Comparison of ENCODE assay signal across 14 mouse cellular contexts in genomic region chr11:70621972-70622814, GRCm38 (mm10). TPM values are rescaled to one million over a fixed set of nuclear protein-coding genes. Genes with fewer than 3 reads are reported as not detected.
A peak's percentile ranks its signal among the peaks of the same experiment; 100 is the strongest.
DNase-seq lines count a peak whose midpoint lies in the region; ATAC-seq and TF ChIP-seq lines count a peak whose summit lies in the region.
"Had no signal": no experiment of that assay in that cellular context is flagged by ENCODE, and none has a peak within 500 bp of the region (broad histone marks: within the 10 kb centered on the region; RNA-seq: fewer than 3 reads in every experiment).

No protein-coding gene starts in this region.

- no peak overlapping the region for H3K9ac ChIP-seq in kidney, embryonic 15.5 days

- H3K36me3 ChIP-seq in kidney, embryonic 15.5 days, result no peaks in the 10 kb centered on the region
- H3K36me3 ChIP-seq in G1E (replicated peaks), result no peaks in the 10 kb centered on the region
- no peaks in the 10 kb centered on the region for H3K36me3 ChIP-seq in myocyte (ENCODE audit: control insufficient read depth, insufficient read depth)

- H3K9me3 ChIP-seq in kidney, embryonic 15.5 days (replicated peaks), result no peaks in the 10 kb centered on the region
- no peaks in the 10 kb centered on the region for H3K9me3 ChIP-seq in G1E (replicated peaks)

- no peak overlapping the region for H3ac ChIP-seq in myocyte (ENCODE audit: control insufficient read depth, insufficient read length)

- H3K4me2 ChIP-seq in kidney, embryonic 15.5 days, result no peak overlapping the region
- peak overlapping the region; percentile 62 for H3K4me2 ChIP-seq in myocyte (ENCODE audit: low read depth)

- peak; percentile 34 to 39 for DNase-seq in kidney, postnatal 36 days
- no peak for DNase-seq in G1E (ENCODE audit: low spot score)
- peak; percentile 84 for DNase-seq in induced T-regulatory cell, adult 2 months (ENCODE audit: low read depth)
- DNase-seq in adrenal gland, adult 2 months, result no peak
- DNase-seq in cerebellum, postnatal 14 days, result no peak
- DNase-seq in urinary bladder, postnatal 10 days (ENCODE audit: low spot score), result no peak
- DNase-seq: adrenal gland, adult 8-10 months; cerebellum, postnatal 25 days; thymus, adult 18-20 months had no signal

- H3K27me3 ChIP-seq in kidney, embryonic 15.5 days, result no peaks in the 10 kb centered on the region
- H3K27me3 ChIP-seq in G1E (ENCODE audit: insufficient read depth, low read length) (peaks cover 16% of the 10 kb centered on the region; the same call in 1 of the 2 replicates), myocyte (ENCODE audit: control insufficient read depth, insufficient read depth, insufficient read length) (no peaks in the 10 kb centered on the region)

- TF ChIP-seq CTCF in G1E (IDR thresholded peaks at IDR 0.05; ENCODE audit: low read depth, low read length), result no peak

- ATAC-seq in kidney, embryonic 15.5 days (replicated peaks; ENCODE audit: low FRiP score), result no peak
- peak; percentile 49 for ATAC-seq in G1E (ENCODE audit: extremely low read depth, insufficient number of reproducible peaks, low FRiP score, poor library complexity, severe bottlenecking)

- no peaks in the 10 kb centered on the region for H3K79me2 ChIP-seq in myocyte (ENCODE audit: control insufficient read depth, insufficient read depth)

- 35% methylated on average over 7 of the region's 7 CpGs for WGBS in kidney, embryonic 15.5 days

- no peak overlapping the region for H3K4me3 ChIP-seq in kidney, embryonic 15.5 days (replicated peaks)
- H3K4me3 ChIP-seq in G1E (ENCODE audit: low read depth, low read length) (no peak overlapping the region), myocyte (no peak overlapping the region)

- H3K4me1 ChIP-seq in kidney, embryonic 15.5 days, result 0 out of 2 replicates have a peak, but pooled peaks cover 6% of the 10 kb centered on the region
- H3K4me1 ChIP-seq in G1E (ENCODE audit: insufficient read depth, low read depth, low read length), result peaks cover 26% of the 10 kb centered on the region

- peak; percentile 27 for TF ChIP-seq POLR2A in myocyte (IDR thresholded peaks at IDR 0.05; ENCODE audit: insufficient read length, low read depth)

- H3K27ac ChIP-seq in kidney, embryonic 15.5 days, result no peak overlapping the region
- H3K27ac ChIP-seq: kidney, postnatal 0 days; macrophage had no signal

TF ChIP-seq in myocyte, 11 proteins besides CTCF, POLR2A, EP300 and RAD21:
- peak in 2 of 3 experiments; percentile 84 to 94 for TF ChIP-seq MYOD1 (IDR thresholded peaks at IDR 0.05; ENCODE audit: control insufficient read depth in 1 of 3, insufficient read length in 2 of 3, low read depth in 2 of 3)
- peak; percentile 67 to 95 (median 94) for TF ChIP-seq MYOG (IDR thresholded peaks at IDR 0.05; ENCODE audit: control insufficient read depth in 1 of 3, insufficient read depth in 1 of 3, insufficient read length in 2 of 3, low read depth in 2 of 3)
- peak; percentile 18 for TF ChIP-seq TCF12 (IDR thresholded peaks at IDR 0.05; ENCODE audit: insufficient read depth, poor library complexity, severe bottlenecking)
- TF ChIP-seq E2F4 (IDR thresholded peaks at IDR 0.05; ENCODE audit: insufficient read depth), result no peak

RNA-seq across cellular contexts. Expression of gene Chrne, which starts 3.2 kb away (rescaled TPM):
- 0.27 TPM in 1 of 2 replicates, not detected in the other for polyA plus RNA-seq in kidney, embryonic 15.5 days (2015; fragmentation: Nextera tagmentation; extraction: Ambion mirVana)
- total RNA-seq in G1E (2014; fragmentation: Nextera tagmentation), result not detected in 2 replicates
- not detected in 2 replicates for total RNA-seq in G1E (2017)
- polyA plus RNA-seq in G1E (2012), result not detected in 2 replicates
- polyA plus RNA-seq in myocyte (2012; fragmentation: generic; extraction: Trizol), result 5.3 TPM
- not detected for total RNA-seq in adrenal gland, adult 2 months (2021)
- polyA plus RNA-seq in adrenal gland, adult 2 months (2012; rRNA removed), result 0.30 TPM in 1 of 2 replicates, not detected in the other
- total RNA-seq: adrenal gland, adult 8-10 months had no signal
- polyA plus RNA-seq: macrophage had no signal

RNA-seq across cellular contexts. Expression of gene 4930544D05Rik, which starts 6.5 kb away (rescaled TPM):
- not detected in 2 replicates for polyA plus RNA-seq in kidney, embryonic 15.5 days (2015; fragmentation: Nextera tagmentation; extraction: Ambion mirVana)
- total RNA-seq in G1E (2014; fragmentation: Nextera tagmentation), result not detected in 2 replicates
- total RNA-seq in G1E (2017), result not detected in 2 replicates
- polyA plus RNA-seq in G1E (2012), result not detected in 2 replicates
- 0.10 TPM for polyA plus RNA-seq in myocyte (2012; fragmentation: generic; extraction: Trizol)
- total RNA-seq in adrenal gland, adult 2 months (2021), result not detected
- polyA plus RNA-seq in adrenal gland, adult 2 months (2012; rRNA removed), result not detected in 2 replicates
- total RNA-seq: adrenal gland, adult 8-10 months; gastrocnemius, adult 8-10 months had no signal
- polyA plus RNA-seq: kidney, postnatal 0 days; macrophage had no signal

RNA-seq across cellular contexts. Expression of gene Gp1ba, which starts 16.7 kb away (rescaled TPM):
- polyA plus RNA-seq in kidney, embryonic 15.5 days (2015; fragmentation: Nextera tagmentation; extraction: Ambion mirVana), result 0.19 and 0.30 TPM in 2 replicates
- total RNA-seq in G1E (2014; fragmentation: Nextera tagmentation) (1.1 and 3.1 TPM in 2 replicates), G1E (2017) (2.8 and 3.4 TPM in 2 replicates)
- polyA plus RNA-seq in G1E (2012) (9.0 TPM in 2 replicates), myocyte (2012; fragmentation: generic; extraction: Trizol) (0.22 TPM)
- under 1 TPM in 1 of 2 experiments, not detected in 1; 0.12 TPM for total RNA-seq in adrenal gland, adult 2 months (2021)
- polyA plus RNA-seq in adrenal gland, adult 2 months (2012; rRNA removed), result 0.03 TPM in 1 of 2 replicates, not detected in the other
- total RNA-seq: adrenal gland, adult 8-10 months; gastrocnemius, adult 8-10 months had no signal

RNA-seq across cellular contexts. Expression of gene Rnf167, which starts 24.8 kb away (rescaled TPM):
- 115 and 122 TPM in 2 replicates for polyA plus RNA-seq in kidney, embryonic 15.5 days (2015; fragmentation: Nextera tagmentation; extraction: Ambion mirVana)
- total RNA-seq in G1E (2014; fragmentation: Nextera tagmentation) (63.7 and 115 TPM in 2 replicates), G1E (2017) (62.3 and 64.1 TPM in 2 replicates)
- polyA plus RNA-seq in G1E (2012) (62.6 and 81.3 TPM in 2 replicates), myocyte (2012; fragmentation: generic; extraction: Trizol) (16.7 TPM)
- total RNA-seq in adrenal gland, adult 2 months (2021), result 100 to 1,000 TPM in 1 of 2 experiments, 10 to 100 TPM in 1; 76.9 to 106 TPM
- polyA plus RNA-seq in adrenal gland, adult 2 months (2012; rRNA removed), result 91.4 and 101 TPM in 2 replicates

RNA-seq across cellular contexts. Expression of gene Slc25a11, which starts 25.1 kb away (rescaled TPM):
- 178 and 186 TPM in 2 replicates for polyA plus RNA-seq in kidney, embryonic 15.5 days (2015; fragmentation: Nextera tagmentation; extraction: Ambion mirVana)
- total RNA-seq in G1E (2014; fragmentation: Nextera tagmentation), result 42.8 and 72.7 TPM in 2 replicates
- total RNA-seq in G1E (2017), result 125 and 144 TPM in 2 replicates
- polyA plus RNA-seq in G1E (2012), result 50.6 and 59.2 TPM in 2 replicates
- polyA plus RNA-seq in myocyte (2012; fragmentation: generic; extraction: Trizol), result 165 TPM
- 100 to 1,000 TPM; 124 to 140 TPM for total RNA-seq in adrenal gland, adult 2 months (2021)
- polyA plus RNA-seq in adrenal gland, adult 2 months (2012; rRNA removed), result 118 and 139 TPM in 2 replicates

Comparison
In these comparisons a context has a peak if more than half of its experiments do, and no peak if none do; other contexts are left out.
1. DNase-seq: peak in kidney, postnatal 36 days (2 of 2) and induced T-regulatory cell, adult 2 months (single experiment); none in G1E (single experiment), adrenal gland, adult 2 months (single experiment), cerebellum, postnatal 14 days (0 of 2) and urinary bladder, postnatal 10 days (single experiment).